Mouse (Mus musculus) olfactory bulb, adult 2 months (tissue): ENCODE measurements around the gene Srpk1. TPM values are rescaled to one million over a fixed set of nuclear protein-coding genes. Genes with fewer than 3 reads are reported as not detected.

Source experiments
- H3K27ac ChIP-seq: fragments of 200-500 bp; 2 replicates; pipeline ENCODE4 v1.5.1; 2012; ENCODE audit warnings: low read depth, low read length; ENCODE audit not compliant: insufficient read depth
- H3K4me1 ChIP-seq: fragments of 200-500 bp; 2 replicates; pipeline ENCODE4 v1.6.1; 2012; ENCODE audit warnings: low read length; ENCODE audit not compliant: control insufficient read depth, insufficient read depth
- H3K4me3 ChIP-seq: fragments of 200-500 bp; 2 replicates; pipeline ENCODE4 v1.5.1; 2012; ENCODE audit warnings: mild to moderate bottlenecking, low read depth, low read length, moderate library complexity; ENCODE audit not compliant: insufficient read depth
- CTCF ChIP-seq: fragments of 200-500 bp; IDR thresholded peaks from 2 replicates; pipeline ENCODE4 v1.5.1; 2012; ENCODE audit warnings: low read depth, mild to moderate bottlenecking, low read length, moderate library complexity; ENCODE audit not compliant: insufficient read depth
- POLR2A ChIP-seq: fragments of 200-500 bp; IDR thresholded peaks from 2 replicates; pipeline ENCODE4 v1.6.1; 2012; ENCODE audit warnings: mild to moderate bottlenecking, low read depth, low read length, moderate library complexity; ENCODE audit not compliant: insufficient read depth
- WGBS: fragments of 180-500 bp; shearing (Covaris S2); methylation state at CpG from one replicate; pipeline ENCODE4 v1.1.7; 2018; 5-methylcytosine and 5-hydroxymethylcytosine counted together
- polyA plus RNA-seq: library from polyadenylated mRNA; stranded (reverse); fragments of >200 nt; gene quantifications from 2 replicates; pipeline ENCODE4 v1.2.4, GENCODE M21; 2012; ENCODE audit warnings: low replicate concordance; ENCODE audit not compliant: missing spikeins, insufficient read depth, insufficient read length

Gene Srpk1
- polyA plus RNA-seq, 1 experiment: not detected

DNA sequence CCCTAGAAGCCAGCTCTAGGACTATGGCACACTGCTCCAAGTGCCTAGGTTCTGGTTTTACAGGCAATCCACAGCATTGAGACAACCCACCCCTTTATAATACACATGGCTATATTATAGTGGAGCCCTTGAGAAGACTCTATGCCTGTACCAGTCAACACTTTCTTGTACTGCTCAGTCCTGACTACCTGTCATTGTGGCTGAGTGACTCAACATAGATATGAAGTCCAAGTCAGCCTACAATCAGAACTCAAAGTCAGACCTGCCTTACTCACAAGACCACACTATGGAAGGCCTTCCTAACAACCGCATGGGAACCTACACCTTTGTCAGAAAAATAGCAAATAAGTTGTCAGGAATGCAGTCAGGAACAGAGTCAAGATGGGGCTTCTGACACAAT, 3.7 kb downstream of the Srpk1 start:
- no peak overlapping the region for H3K27ac ChIP-seq
- 98% methylated on average over 1 of the region's 1 CpGs for WGBS
- TF ChIP-seq POLR2A (no peak), CTCF (no peak)
- peaks cover 16% of the 10 kb centered on the region for H3K4me1 ChIP-seq
- H3K4me3 ChIP-seq: no peak overlapping the region

DNA sequence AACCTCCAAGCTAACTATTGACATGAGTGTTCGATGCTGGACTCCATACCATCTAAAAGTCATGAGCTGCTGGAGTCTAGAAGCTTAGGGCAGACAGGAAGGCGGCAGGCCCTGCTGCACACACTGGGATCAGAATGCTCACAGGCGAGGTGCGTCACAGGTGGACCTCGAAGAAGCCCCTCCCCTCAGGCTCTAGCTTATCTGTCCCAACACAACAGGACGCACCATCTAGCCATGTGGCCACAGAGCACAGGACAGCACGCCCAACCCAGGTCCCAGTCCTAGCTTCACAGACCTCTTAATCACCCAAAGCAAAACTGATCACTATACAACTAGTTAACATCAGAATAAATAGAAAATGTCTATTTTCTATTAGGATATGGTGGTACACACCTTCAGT, 4.4 kb downstream of the Srpk1 start:
- peaks cover 16% of the 10 kb centered on the region for H3K4me1 ChIP-seq

DNA sequence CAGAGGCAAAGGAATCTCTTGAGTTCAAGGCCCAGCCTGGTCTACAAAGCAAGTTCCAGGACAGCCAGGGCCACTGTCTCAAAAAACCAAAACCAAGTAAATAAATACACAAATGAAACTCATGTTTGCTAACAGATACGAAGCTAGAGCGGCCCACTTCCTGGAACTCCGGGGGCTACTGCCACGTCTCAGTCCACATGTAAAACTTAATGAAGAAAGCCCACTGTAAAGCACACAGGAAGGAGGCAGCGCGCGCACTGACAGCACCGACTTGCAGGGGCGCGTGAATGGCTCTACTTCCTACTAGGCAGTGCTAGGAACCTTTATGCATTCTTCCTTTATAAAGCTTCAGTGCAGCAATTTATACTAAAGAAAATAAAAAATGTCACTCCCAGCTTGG, 4.9 kb downstream of the Srpk1 start:
- Histone ChIP-seq H3K27ac (no peak overlapping the region), H3K4me3 (no peak overlapping the region), H3K4me1 (peaks cover 16% of the 10 kb centered on the region)
- TF ChIP-seq CTCF (no peak), POLR2A (no peak)
- WGBS: 83% methylated on average over 10 of the region's 10 CpGs

More for the DNA sequence above, 4.4 kb downstream of the Srpk1 start:
- 91% methylated on average over 7 of the region's 7 CpGs for WGBS
- no peak overlapping the region for H3K4me3 ChIP-seq
- H3K27ac ChIP-seq: no peak overlapping the region
- TF ChIP-seq POLR2A (no peak), CTCF (no peak)

DNA sequence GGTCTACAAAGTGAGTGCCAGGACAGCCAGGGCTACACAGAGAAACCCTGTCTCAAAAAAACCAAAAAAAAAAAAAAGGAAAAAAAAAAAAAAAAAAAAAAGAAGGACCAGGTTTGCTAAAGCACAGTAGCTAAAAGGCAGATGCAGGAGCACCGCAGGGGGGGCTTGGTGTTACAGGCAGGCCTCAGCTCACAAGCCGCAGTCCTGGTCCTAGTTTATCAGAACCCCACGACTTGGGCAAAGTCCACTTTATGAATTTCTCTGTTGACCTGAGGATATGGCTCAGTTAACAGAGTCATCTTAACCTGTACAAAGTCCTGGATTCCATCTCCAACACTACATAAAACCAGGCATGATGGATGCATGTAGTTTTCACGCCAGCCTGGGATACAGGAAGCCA, 7.2 kb downstream of the Srpk1 start:
- Histone ChIP-seq H3K4me3 (no peak overlapping the region), H3K27ac (no peak overlapping the region), H3K4me1 (peaks cover 7% of the 10 kb centered on the region)
- WGBS: over 99% methylated on average over 4 of the region's 4 CpGs
- TF ChIP-seq POLR2A (no peak), CTCF (no peak)

DNA sequence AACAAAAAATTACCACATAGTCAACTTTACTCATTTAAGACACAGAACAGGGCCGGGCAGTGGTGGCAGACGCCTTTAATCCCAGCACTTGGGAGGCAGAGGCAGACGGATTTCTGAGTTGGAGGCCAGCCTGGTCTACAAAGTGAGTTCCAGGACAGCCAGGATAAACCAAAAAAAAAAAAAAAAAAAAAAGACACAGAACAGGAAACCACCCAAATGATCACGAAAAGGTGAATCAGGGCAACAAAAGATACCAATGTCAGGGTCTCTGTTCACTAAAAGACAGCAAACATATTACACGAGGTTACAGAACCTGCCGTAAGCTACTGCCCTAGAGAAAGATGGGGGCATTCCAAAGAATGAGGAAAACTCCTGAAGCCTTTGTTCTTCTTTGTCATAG, 9.4 kb downstream of the Srpk1 start:
- 83% methylated on average over 6 of the region's 6 CpGs for WGBS
- Histone ChIP-seq H3K4me1 (peaks cover 8% of the 10 kb centered on the region), H3K4me3 (no peak overlapping the region), H3K27ac (no peak overlapping the region)
- TF ChIP-seq POLR2A (no peak), CTCF (no peak)

DNA sequence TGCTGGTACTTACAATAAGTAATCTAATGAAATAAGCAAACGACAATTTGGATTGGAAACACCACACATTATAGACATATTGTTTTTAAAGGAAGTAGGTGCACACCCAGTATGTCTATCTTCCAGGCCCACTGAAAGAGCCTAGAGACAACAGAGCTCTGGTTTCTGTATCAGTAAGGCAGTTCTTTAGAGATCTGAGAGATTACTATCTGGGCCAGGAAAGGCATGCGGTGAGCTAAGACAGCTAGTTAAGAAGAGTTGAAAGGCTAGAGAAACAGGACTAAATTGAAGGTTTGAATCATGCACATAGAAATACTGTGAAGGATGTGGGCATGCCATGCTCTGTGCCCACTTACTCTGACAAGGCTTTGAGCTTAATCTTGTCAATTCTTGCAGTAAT, 9.9 kb downstream of the Srpk1 start:
- TF ChIP-seq POLR2A (no peak), CTCF (no peak)
- WGBS: 67% methylated on average over 2 of the region's 2 CpGs
- H3K4me1 ChIP-seq: peaks cover 6% of the 10 kb centered on the region
- no peak overlapping the region for H3K4me3 ChIP-seq
- no peak overlapping the region for H3K27ac ChIP-seq

DNA sequence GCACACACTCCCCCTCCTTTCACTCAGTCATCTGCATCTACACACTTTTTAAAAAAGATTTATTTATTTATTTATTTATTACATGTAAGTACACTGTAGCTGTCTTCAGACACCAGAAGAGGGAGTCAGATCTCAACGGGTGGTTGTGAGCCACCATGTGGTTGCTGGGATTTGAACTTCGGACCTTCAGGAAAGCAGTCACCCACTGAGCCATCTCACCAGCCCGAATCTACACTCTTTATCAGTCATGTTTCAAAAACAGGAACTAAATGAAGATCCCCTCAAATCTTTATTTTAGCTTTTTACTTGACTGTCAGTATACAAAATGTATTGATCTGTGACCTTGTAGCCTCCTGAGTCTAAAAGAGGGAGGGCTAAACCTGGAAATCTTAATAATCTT, 13.0 kb downstream of the Srpk1 start:
- WGBS: 72% methylated on average over 3 of the region's 3 CpGs
- H3K4me3 ChIP-seq: no peak overlapping the region

DNA sequence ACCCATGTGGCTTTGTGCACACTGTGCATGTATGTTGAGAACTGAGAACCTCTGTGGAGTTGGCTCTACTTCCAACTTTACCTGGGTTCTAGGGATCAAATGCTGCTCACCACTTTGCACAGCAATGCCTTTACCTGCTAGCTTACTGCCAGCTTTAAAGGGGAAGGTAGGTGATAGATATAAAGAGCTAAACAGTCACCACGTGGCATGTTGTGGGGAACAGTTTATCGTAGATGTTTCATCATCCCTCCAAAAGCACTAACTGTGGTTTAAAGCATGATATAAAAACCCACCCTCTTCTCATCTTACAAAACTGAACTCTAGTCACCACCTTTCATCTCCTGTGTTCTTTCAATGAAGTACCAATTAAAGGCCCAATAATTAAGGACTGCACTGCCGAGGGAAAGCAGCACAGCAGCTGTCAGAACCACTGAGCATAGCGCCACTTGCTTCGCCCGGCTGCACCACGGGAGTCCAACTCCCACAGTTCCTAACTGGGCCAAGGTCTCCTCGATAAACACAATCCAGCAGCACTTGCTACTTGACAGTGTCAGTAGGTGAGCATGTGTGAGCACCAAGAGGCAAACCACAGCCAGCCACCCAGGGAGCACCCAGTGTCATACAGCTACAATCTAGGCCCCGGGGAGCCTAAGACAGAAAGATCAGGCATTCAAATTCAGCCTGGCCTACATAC, 20.8 kb downstream of the Srpk1 start:
- peak overlapping the region; percentile 38 for H3K27ac ChIP-seq
- H3K4me1 ChIP-seq: peaks cover 11% of the 10 kb centered on the region
- WGBS: 29% methylated on average over 9 of the region's 9 CpGs
- TF ChIP-seq POLR2A: no peak
- no peak for TF ChIP-seq CTCF
- no peak overlapping the region for H3K4me3 ChIP-seq

More for the DNA sequence above, 13.0 kb downstream of the Srpk1 start:
- Histone ChIP-seq H3K27ac (no peak overlapping the region), H3K4me1 (peaks cover 5% of the 10 kb centered on the region)
- TF ChIP-seq POLR2A: no peak
- TF ChIP-seq CTCF: no peak

DNA sequence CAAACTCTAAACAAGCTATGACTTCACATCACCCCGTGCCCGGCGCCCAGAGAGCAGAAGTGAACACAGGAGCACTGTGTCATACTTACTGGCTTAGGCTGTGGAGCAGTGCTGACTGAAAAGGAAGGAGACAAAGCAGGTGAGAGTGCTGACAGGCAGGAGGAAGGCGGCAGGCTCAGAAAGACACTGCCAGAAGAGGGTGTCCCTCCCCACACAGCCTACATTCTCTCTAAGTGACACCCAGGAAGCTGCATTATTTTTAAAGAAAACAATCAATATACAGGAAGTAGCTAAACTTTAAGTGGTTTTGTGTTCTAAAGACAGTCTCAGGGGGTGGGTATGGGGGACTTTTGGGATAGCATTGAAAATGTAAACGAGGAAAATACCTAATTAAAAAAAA, 21.7 kb downstream of the Srpk1 start:
- no peak overlapping the region for H3K4me3 ChIP-seq
- peaks cover 11% of the 10 kb centered on the region for H3K4me1 ChIP-seq
- 80% methylated on average over 5 of the region's 5 CpGs for WGBS
- no peak for TF ChIP-seq POLR2A
- TF ChIP-seq CTCF: no peak
- no peak overlapping the region for H3K27ac ChIP-seq

DNA sequence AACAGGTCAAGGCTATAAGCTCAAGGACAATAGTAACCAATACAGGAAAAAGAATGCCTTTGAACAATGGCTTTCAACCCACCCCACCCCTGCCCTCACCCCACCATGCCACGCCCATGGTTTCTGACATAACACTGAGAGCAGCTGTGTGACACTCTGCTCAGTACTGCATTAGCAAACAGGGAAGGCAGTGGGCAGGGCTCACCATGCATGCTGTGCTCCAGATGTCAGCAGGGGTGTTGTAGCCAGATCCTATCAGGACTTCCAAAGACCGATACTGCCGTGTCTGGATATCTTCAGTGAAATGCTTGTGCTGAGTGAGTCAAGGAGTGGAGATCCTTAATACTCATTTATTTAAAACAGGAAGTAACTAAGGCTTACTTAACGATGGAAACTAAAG, 28.5 kb downstream of the Srpk1 start:
- WGBS: 53% methylated on average over 4 of the region's 4 CpGs
- Histone ChIP-seq H3K27ac (no peak overlapping the region), H3K4me1 (peaks cover 2% of the 10 kb centered on the region; the same call in 1 of the 2 replicates), H3K4me3 (no peak overlapping the region)
- TF ChIP-seq CTCF (no peak), POLR2A (no peak)
